Mouse (Mus musculus) forebrain, embryonic 16.5 days (tissue): ENCODE measurements at regions not wholly inside any gene's neighbourhood (a gene's known extent, or its start where the extent isn't known, plus 50 kb on each side); places are given as distances from the start of the nearest gene placed in this dataset.

Source experiments
- ATAC-seq: fragments of 200-750 bp; cut with Nextera tagmentation; 2 replicates; pipeline ENCODE4 v1.8.0; 2017; ENCODE audit warnings: mild to moderate bottlenecking, moderate library complexity
- H3K27ac ChIP-seq: fragments of 300-500 bp; sonication (generic); 2 replicates; pipeline ENCODE4 v1.5.1; 2014; ENCODE audit warnings: low read length, control low read depth
- H3K27me3 ChIP-seq: fragments of 300-500 bp; sonication (generic); replicated peaks from 2 replicates; pipeline ENCODE4 v1.6.1; 2014; ENCODE audit warnings: low read length; ENCODE audit not compliant: control insufficient read depth, insufficient read depth
- H3K36me3 ChIP-seq: fragments of 300-500 bp; sonication (generic); 2 replicates; pipeline ENCODE4 v1.6.1; 2014; ENCODE audit not compliant: control insufficient read depth, insufficient read depth
- H3K4me1 ChIP-seq: fragments of 300-500 bp; sonication (generic); replicated peaks from 2 replicates; pipeline ENCODE4 v1.6.1; 2014; ENCODE audit warnings: low read length; ENCODE audit not compliant: control insufficient read depth, insufficient read depth
- H3K4me2 ChIP-seq: fragments of 300-500 bp; sonication (generic); 2 replicates; pipeline ENCODE4 v1.6.1; 2014; ENCODE audit warnings: mild to moderate bottlenecking, low read length, control low read depth
- H3K4me3 ChIP-seq: fragments of 300-500 bp; sonication (generic); replicated peaks from 2 replicates; pipeline ENCODE4 v1.5.1; 2014; ENCODE audit warnings: mild to moderate bottlenecking, low read length, control low read depth
- H3K9ac ChIP-seq: fragments of 300-500 bp; sonication (generic); replicated peaks from 2 replicates; pipeline ENCODE4 v1.6.1; 2014; ENCODE audit warnings: low read depth, low read length, control low read depth
- H3K9me3 ChIP-seq: fragments of 300-500 bp; sonication (generic); 2 replicates; pipeline ENCODE4 v1.6.1; 2016; ENCODE audit warnings: low read length; ENCODE audit not compliant: control insufficient read depth
- WGBS: fragments of 180-500 bp; shearing (Covaris S2); extraction: QIAGEN DNeasy Blood & Tissue Kit; methylation state at CpG from one replicate; pipeline ENCODE4 v1.1.7; 2014; 5-methylcytosine and 5-hydroxymethylcytosine counted together

GRCm38 (mm10) chr5:91744389-91744788, 218.5 kb downstream of the Rchy1 start:
- H3K27ac ChIP-seq: no peak overlapping the region
- H3K4me2 ChIP-seq: no peak overlapping the region
- H3K4me1 ChIP-seq: no peaks in the 10 kb centered on the region
- no peak for ATAC-seq
- no peaks in the 10 kb centered on the region for H3K9me3 ChIP-seq
- H3K9ac ChIP-seq: no peak overlapping the region
- no peaks in the 10 kb centered on the region for H3K27me3 ChIP-seq
- H3K36me3 ChIP-seq: no peaks in the 10 kb centered on the region
- no peak overlapping the region for H3K4me3 ChIP-seq

DNA sequence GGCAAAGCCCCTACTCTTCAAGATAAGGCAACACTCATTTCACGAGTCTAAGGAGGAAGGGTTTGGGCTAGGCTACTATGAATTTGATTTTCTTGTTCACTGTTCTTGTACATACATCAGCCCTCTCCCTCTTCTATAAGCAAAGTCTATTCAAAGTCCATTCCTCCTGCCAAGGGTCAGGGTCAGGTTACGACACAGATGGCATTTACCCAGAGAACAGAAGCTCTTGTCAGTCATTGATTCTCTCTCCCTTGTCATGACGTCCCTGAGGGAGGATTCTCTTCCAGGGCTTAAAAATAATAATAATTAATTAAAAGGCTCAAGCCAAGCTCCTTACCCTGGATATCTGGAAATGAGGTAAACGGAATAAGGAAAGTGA, 222.7 kb downstream of the Rchy1 start:
- no peak for ATAC-seq
- WGBS: 51% methylated on average over 4 of the region's 4 CpGs
- no peak overlapping the region for H3K27ac ChIP-seq
- no peak overlapping the region for H3K4me2 ChIP-seq
- H3K36me3 ChIP-seq: no peaks in the 10 kb centered on the region
- no peaks in the 10 kb centered on the region for H3K27me3 ChIP-seq
- no peaks in the 10 kb centered on the region for H3K4me1 ChIP-seq
- no peak overlapping the region for H3K4me3 ChIP-seq
- H3K9me3 ChIP-seq: no peaks in the 10 kb centered on the region
- no peak overlapping the region for H3K9ac ChIP-seq

- Histone ChIP-seq H3K4me2 (no peak overlapping the region), H3K4me1 (no peaks in the 10 kb centered on the region), H3K27ac (no peak overlapping the region), H3K4me3 (no peak overlapping the region), H3K9me3 (no peaks in the 10 kb centered on the region), H3K36me3 (no peaks in the 10 kb centered on the region), H3K9ac (no peak overlapping the region), H3K27me3 (no peaks in the 10 kb centered on the region)
- WGBS: 70% methylated on average over 16 of the region's 16 CpGs
- ATAC-seq: peak; percentile 55; the same call in 1 of the 2 replicates
These were observed 222.2 kb downstream of the Parm1 start for GRCm38 (mm10) chr5:91739433-91740158.

GRCm38 (mm10) chr5:91732002-91732401, 214.6 kb downstream of the Parm1 start:
- WGBS: 84% methylated on average over 5 of the region's 5 CpGs
- H3K9ac ChIP-seq: no peak overlapping the region
- H3K4me1 ChIP-seq: no peaks in the 10 kb centered on the region
- no peak for ATAC-seq
- no peaks in the 10 kb centered on the region for H3K9me3 ChIP-seq
- H3K4me3 ChIP-seq: no peak overlapping the region
- H3K4me2 ChIP-seq: no peak overlapping the region
- H3K27me3 ChIP-seq: no peaks in the 10 kb centered on the region
- no peak overlapping the region for H3K27ac ChIP-seq
- H3K36me3 ChIP-seq: no peaks in the 10 kb centered on the region

GRCm38 (mm10) chr5:91731155-91731554, 213.7 kb downstream of the Parm1 start:
- Histone ChIP-seq H3K27me3 (no peaks in the 10 kb centered on the region), H3K27ac (no peak overlapping the region), H3K9me3 (no peaks in the 10 kb centered on the region), H3K9ac (no peak overlapping the region), H3K4me1 (no peaks in the 10 kb centered on the region), H3K36me3 (no peaks in the 10 kb centered on the region), H3K4me2 (no peak overlapping the region), H3K4me3 (no peak overlapping the region)
- no peak for ATAC-seq
- 85% methylated on average over 5 of the region's 5 CpGs for WGBS

DNA sequence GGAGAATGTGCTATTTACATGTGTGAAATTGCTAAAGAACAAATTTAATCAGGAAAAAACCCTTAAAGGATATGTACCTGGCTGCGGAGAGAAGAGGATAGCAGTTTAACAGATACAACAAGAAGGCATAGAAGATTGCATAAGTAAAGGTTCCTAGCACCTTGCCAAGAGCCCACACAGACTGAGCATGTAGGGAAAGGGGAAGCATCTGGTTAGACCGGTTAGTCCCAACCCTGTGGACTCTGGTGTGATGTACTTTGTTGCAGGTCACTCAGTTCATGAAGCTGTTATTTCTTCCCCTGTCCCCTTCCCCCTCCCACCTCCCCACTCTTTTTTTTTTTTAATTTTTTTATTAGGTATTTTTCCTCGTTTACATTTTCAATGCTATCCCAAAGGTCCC, 212.5 kb downstream of the Parm1 start:
- ATAC-seq: no peak
- Histone ChIP-seq H3K4me3 (no peak overlapping the region), H3K4me1 (no peaks in the 10 kb centered on the region), H3K27ac (no peak overlapping the region), H3K9me3 (no peaks in the 10 kb centered on the region), H3K9ac (no peak overlapping the region), H3K27me3 (no peaks in the 10 kb centered on the region), H3K4me2 (no peak overlapping the region), H3K36me3 (no peaks in the 10 kb centered on the region)
- 48% methylated on average over 3 of the region's 3 CpGs for WGBS

DNA sequence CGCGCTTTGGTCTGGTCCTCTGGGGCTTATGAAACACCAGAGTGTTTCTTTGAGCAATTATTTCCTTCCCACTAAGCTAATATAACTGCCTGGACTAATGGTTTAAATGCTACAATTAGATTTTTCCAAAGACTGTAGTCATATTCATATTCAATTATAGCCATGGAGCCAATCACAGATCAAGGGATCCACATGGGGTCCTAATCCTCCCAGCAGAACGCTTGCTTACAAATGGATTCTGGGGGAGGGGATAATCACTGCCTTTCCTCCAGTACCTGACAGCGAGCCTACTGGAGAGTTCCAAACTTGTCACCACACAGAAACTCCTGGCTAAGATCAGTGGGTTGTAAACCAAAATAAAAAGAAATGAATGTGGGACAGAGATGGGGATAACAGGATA, 212.0 kb downstream of the Parm1 start:
- Histone ChIP-seq H3K27me3 (no peaks in the 10 kb centered on the region), H3K9me3 (no peaks in the 10 kb centered on the region), H3K9ac (no peak overlapping the region), H3K36me3 (no peaks in the 10 kb centered on the region), H3K4me2 (no peak overlapping the region), H3K4me1 (no peaks in the 10 kb centered on the region), H3K27ac (no peak overlapping the region), H3K4me3 (no peak overlapping the region)
- WGBS: 15% methylated on average over 4 of the region's 4 CpGs
- peak; percentile 66 for ATAC-seq

DNA sequence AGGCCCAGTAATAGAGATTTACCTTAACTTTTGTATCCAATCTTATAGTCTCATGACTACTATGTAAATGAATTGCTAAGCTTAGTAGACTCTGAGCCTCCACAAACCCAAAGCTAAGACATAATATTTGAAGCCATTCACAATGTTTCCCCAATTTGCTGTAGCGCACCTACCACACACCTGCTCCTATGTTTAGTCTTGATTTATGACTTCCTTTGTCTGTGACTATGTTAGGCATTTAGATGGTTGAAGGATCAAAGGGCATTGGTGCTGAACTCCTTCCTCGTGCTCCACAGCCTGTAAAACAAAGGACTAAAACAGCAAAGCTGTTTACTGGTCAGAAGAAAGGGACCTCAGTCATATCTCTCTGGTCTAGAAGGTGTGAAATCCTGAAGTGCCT, 210.0 kb downstream of the Parm1 start:
- Histone ChIP-seq H3K4me2 (no peak overlapping the region), H3K4me3 (no peak overlapping the region), H3K9ac (no peak overlapping the region), H3K27ac (no peak overlapping the region), H3K27me3 (no peaks in the 10 kb centered on the region), H3K4me1 (no peaks in the 10 kb centered on the region), H3K9me3 (no peaks in the 10 kb centered on the region), H3K36me3 (no peaks in the 10 kb centered on the region)
- no peak for ATAC-seq
- WGBS: 63% methylated on average over 2 of the region's 2 CpGs

- Histone ChIP-seq H3K27ac (no peak overlapping the region), H3K9ac (no peak overlapping the region), H3K9me3 (no peaks in the 10 kb centered on the region), H3K4me3 (no peak overlapping the region), H3K4me2 (no peak overlapping the region), H3K4me1 (no peaks in the 10 kb centered on the region), H3K27me3 (no peaks in the 10 kb centered on the region), H3K36me3 (no peaks in the 10 kb centered on the region)
- no peak for ATAC-seq
- WGBS: 77% methylated on average over 6 of the region's 6 CpGs
These were observed 208.7 kb downstream of the Parm1 start for GRCm38 (mm10) chr5:91726118-91726500.
